Mouse (Mus musculus) hindbrain, embryonic 13.5 days (tissue): ENCODE data around the gene Osbpl8. TPM values are rescaled to one million over a fixed set of nuclear protein-coding genes. Genes with fewer than 3 reads are reported as not detected.

ENCODE experiments used
- ATAC-seq: fragments of 200-750 bp; cut with Nextera tagmentation; 2 replicates; pipeline ENCODE4 v1.8.0; 2017; ENCODE audit warnings: moderate TSS enrichment; ENCODE audit not compliant: low FRiP score
- H3K27ac ChIP-seq: fragments of 300-500 bp; sonication (generic); 2 replicates; pipeline ENCODE4 v1.5.1; 2015; ENCODE audit warnings: inconsistent platforms, mild to moderate bottlenecking, moderate library complexity
- H3K27me3 ChIP-seq: fragments of 300-500 bp; sonication (generic); 2 replicates; pipeline ENCODE4 v1.6.1; 2015; ENCODE audit warnings: mild to moderate bottlenecking, inconsistent platforms
- H3K36me3 ChIP-seq: fragments of 300-500 bp; sonication (generic); 2 replicates; pipeline ENCODE4 v1.6.1; 2015; ENCODE audit warnings: mild to moderate bottlenecking, inconsistent platforms
- H3K4me1 ChIP-seq: fragments of 300-500 bp; sonication (generic); replicated peaks from 2 replicates; pipeline ENCODE4 v1.6.1; 2015; ENCODE audit warnings: inconsistent platforms
- H3K4me2 ChIP-seq: fragments of 300-500 bp; sonication (generic); 2 replicates; pipeline ENCODE4 v1.6.1; 2015; ENCODE audit warnings: inconsistent platforms, mild to moderate bottlenecking, moderate library complexity
- H3K4me3 ChIP-seq: fragments of 300-500 bp; sonication (generic); 2 replicates; pipeline ENCODE4 v1.5.1; 2015; ENCODE audit warnings: mild to moderate bottlenecking, inconsistent platforms
- H3K9ac ChIP-seq: fragments of 300-500 bp; sonication (generic); 2 replicates; pipeline ENCODE4 v1.6.1; 2015; ENCODE audit warnings: mild to moderate bottlenecking, inconsistent platforms
- H3K9me3 ChIP-seq: fragments of 300-500 bp; sonication (generic); 2 replicates; pipeline ENCODE4 v1.6.1; 2016; ENCODE audit warnings: inconsistent platforms
- WGBS: fragments of 180-500 bp; shearing (Covaris S2); methylation state at CpG from one replicate; pipeline ENCODE4 v1.1.7; 2015; 5-methylcytosine and 5-hydroxymethylcytosine counted together
- polyA plus RNA-seq: library from polyadenylated mRNA; unstranded; fragments of >200 nt; fragmentation: Nextera tagmentation; extraction: Ambion mirVana; gene quantifications from 2 replicates; pipeline ENCODE4 v1.2.1, GENCODE M21; 2015

The Osbpl8 gene
- polyA plus RNA-seq, 1 experiment from 2014 or later: 17.7 TPM

DNA sequence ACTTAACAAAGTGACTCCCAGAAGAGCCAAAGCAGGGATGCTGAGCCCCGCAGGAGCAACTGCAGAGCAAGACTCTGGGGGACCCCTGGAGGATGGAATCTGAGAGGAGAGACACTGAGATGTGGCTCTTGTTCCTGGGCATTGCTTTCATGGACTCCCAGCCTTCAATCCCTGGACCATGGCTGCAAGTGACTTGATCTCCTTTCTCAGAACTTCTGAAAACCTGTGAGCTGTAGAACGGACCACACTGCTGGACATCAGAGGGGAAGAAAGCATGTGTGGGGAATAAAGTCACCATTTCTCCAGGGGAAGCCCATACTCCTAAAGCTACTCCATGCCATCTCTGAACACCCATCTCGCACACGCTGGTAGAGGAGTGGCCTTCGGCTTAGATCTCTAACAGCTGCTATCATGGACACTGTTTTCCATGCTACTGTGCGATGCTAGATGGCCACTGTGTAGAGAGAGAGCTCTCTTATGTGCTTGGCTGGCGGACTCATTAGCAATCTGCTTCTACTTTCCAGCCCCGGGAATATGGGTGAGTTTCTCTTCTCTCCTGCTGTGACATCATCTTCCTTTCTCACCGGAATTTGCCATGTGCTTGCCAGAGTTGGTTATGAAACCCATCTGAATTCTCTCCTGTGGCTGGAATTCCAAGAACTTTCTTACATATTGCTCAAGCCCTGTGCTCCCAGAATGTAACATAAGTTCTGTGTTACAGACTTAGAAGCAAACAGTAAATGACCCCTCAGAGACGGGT is 150.3 kb downstream of the Osbpl8 start:
- Histone ChIP-seq H3K4me1 (no peaks in the 10 kb centered on the region), H3K27me3 (no peaks in the 10 kb centered on the region), H3K9me3 (no peaks in the 10 kb centered on the region), H3K27ac (no peak overlapping the region), H3K9ac (no peak overlapping the region), H3K4me2 (no peak overlapping the region), H3K4me3 (no peak overlapping the region), H3K36me3 (no peaks in the 10 kb centered on the region)
- 78% methylated on average over 10 of the region's 10 CpGs for WGBS
- no peak for ATAC-seq

DNA sequence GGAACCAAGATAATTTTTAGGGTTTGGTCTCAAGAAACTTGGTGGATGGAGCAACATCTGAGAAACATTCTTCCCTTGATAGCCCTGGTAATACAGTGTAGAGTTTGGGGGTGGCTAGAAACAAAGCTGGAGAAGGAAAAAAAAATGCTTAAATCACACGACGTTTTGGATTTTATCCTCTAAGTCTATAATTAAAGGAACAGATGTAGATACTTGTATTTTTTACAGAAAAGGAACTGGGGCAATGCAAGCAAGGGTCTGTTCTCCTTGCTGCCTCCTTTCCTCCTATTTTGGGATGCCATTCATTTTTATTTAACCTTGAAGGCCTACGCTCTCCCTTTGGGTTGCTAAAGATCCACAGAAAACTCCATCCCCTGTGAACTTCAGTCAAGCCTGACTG is 151.4 kb downstream of the Osbpl8 start:
- no peak overlapping the region for H3K4me2 ChIP-seq
- H3K9me3 ChIP-seq: no peaks in the 10 kb centered on the region
- no peak overlapping the region for H3K9ac ChIP-seq
- H3K36me3 ChIP-seq: no peaks in the 10 kb centered on the region
- H3K27ac ChIP-seq: no peak overlapping the region
- no peak for ATAC-seq
- WGBS: 89% methylated on average over 3 of the region's 3 CpGs
- no peaks in the 10 kb centered on the region for H3K27me3 ChIP-seq
- H3K4me3 ChIP-seq: no peak overlapping the region
- H3K4me1 ChIP-seq: no peaks in the 10 kb centered on the region

- no peak overlapping the region for H3K4me3 ChIP-seq
- H3K27me3 ChIP-seq: no peaks in the 10 kb centered on the region
- 63% methylated on average over 3 of the region's 3 CpGs for WGBS
- no peaks in the 10 kb centered on the region for H3K4me1 ChIP-seq
- H3K9me3 ChIP-seq: no peaks in the 10 kb centered on the region
- H3K9ac ChIP-seq: no peak overlapping the region
- no peak overlapping the region for H3K27ac ChIP-seq
- no peak for ATAC-seq
- H3K4me2 ChIP-seq: no peak overlapping the region
- no peaks in the 10 kb centered on the region for H3K36me3 ChIP-seq
These were observed 153.5 kb downstream of the Osbpl8 start for GRCm38 (mm10) chr10:111318021-111318420.

- Histone ChIP-seq H3K4me1 (no peaks in the 10 kb centered on the region), H3K27ac (no peak overlapping the region), H3K9ac (no peak overlapping the region), H3K27me3 (no peaks in the 10 kb centered on the region), H3K4me3 (no peak overlapping the region), H3K4me2 (no peak overlapping the region), H3K9me3 (no peaks in the 10 kb centered on the region), H3K36me3 (no peaks in the 10 kb centered on the region)
- WGBS: 91% methylated on average over 9 of the region's 9 CpGs
- no peak for ATAC-seq
These were observed 154.4 kb downstream of the Osbpl8 start for GRCm38 (mm10) chr10:111318805-111319500.

- ATAC-seq: no peak
- H3K4me3 ChIP-seq: no peak overlapping the region
- no peak overlapping the region for H3K4me2 ChIP-seq
- no peak overlapping the region for H3K27ac ChIP-seq
- no peaks in the 10 kb centered on the region for H3K4me1 ChIP-seq
- no peak overlapping the region for H3K9ac ChIP-seq
- H3K36me3 ChIP-seq: no peaks in the 10 kb centered on the region
- no peaks in the 10 kb centered on the region for H3K27me3 ChIP-seq
- H3K9me3 ChIP-seq: no peaks in the 10 kb centered on the region
These were observed 156.0 kb downstream of the Osbpl8 start for GRCm38 (mm10) chr10:111320579-111320978.

GRCm38 (mm10) chr10:111327957-111328356 is 163.4 kb downstream of the Osbpl8 start:
- Histone ChIP-seq H3K4me3 (no peak overlapping the region), H3K4me2 (no peak overlapping the region), H3K4me1 (no peaks in the 10 kb centered on the region), H3K9me3 (no peaks in the 10 kb centered on the region), H3K27ac (no peak overlapping the region), H3K9ac (no peak overlapping the region), H3K36me3 (no peaks in the 10 kb centered on the region), H3K27me3 (no peaks in the 10 kb centered on the region)
- 88% methylated on average over 4 of the region's 4 CpGs for WGBS
- no peak for ATAC-seq

- 84% methylated on average over 5 of the region's 5 CpGs for WGBS
- Histone ChIP-seq H3K9me3 (no peaks in the 10 kb centered on the region), H3K4me1 (no peaks in the 10 kb centered on the region), H3K27ac (no peak overlapping the region), H3K9ac (no peak overlapping the region), H3K4me2 (no peak overlapping the region), H3K27me3 (no peaks in the 10 kb centered on the region), H3K4me3 (no peak overlapping the region), H3K36me3 (no peaks in the 10 kb centered on the region)
- no peak for ATAC-seq
These were observed 164.8 kb downstream of the Osbpl8 start for GRCm38 (mm10) chr10:111329326-111329725.

- H3K27me3 ChIP-seq: no peaks in the 10 kb centered on the region
- no peak overlapping the region for H3K4me2 ChIP-seq
- no peak overlapping the region for H3K9ac ChIP-seq
- no peak overlapping the region for H3K27ac ChIP-seq
- ATAC-seq: no peak
- H3K4me1 ChIP-seq: 0 out of 2 replicates have a peak, but pooled peaks cover 5% of the 10 kb centered on the region
- no peaks in the 10 kb centered on the region for H3K9me3 ChIP-seq
- WGBS: 97% methylated on average over 2 of the region's 2 CpGs
- no peaks in the 10 kb centered on the region for H3K36me3 ChIP-seq
- H3K4me3 ChIP-seq: no peak overlapping the region
These were observed 170.3 kb downstream of the Osbpl8 start for GRCm38 (mm10) chr10:111334902-111335301.

DNA sequence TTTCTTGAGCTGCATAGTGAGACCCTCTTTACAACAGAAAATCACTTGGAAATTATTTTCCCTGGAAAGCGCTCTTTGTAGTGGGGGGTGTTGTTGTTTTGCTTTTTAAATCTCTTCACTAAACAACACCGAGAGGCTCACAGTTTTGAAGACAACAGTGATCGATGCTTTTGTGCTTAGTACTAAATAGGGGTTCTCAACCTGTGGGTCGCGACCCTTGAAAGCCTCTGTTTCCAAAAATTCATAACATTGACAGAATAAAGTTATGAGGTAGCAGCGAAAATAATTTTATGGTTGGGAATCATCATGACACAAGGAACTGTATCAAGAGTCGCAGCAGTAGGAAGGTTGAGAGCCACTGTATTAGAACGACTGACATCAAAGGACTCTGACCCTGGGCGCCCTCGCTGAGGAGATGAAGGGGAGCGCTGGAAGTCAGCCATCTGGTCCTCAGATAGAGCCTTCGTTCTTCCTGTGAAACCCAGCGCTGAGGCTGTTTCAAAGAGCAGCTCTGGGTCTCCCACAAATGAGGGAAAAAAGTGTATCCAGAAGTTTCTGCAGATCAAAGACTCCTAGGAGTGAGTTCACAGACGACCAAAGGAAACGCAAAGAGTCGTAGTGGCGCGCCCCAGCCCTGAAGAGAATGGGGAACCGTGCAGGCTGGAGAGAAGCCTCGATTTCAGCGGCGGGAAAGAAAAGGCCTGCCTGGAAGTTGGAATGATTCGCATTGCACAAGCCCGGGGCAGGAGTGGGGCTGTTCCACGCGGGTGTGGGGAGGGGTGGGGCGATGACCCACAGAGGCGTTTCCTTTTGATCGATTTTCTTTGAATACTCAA is 171.2 kb downstream of the Osbpl8 start:
- WGBS: 23% methylated on average over 29 of the region's 29 CpGs

GRCm38 (mm10) chr10:111336353-111336713 is 171.8 kb downstream of the Osbpl8 start:
- ATAC-seq: no peak
- Histone ChIP-seq H3K9ac (no peak overlapping the region), H3K27ac (no peak overlapping the region), H3K9me3 (no peaks in the 10 kb centered on the region), H3K4me3 (no peak overlapping the region), H3K4me1 (0 out of 2 replicates have a peak, but pooled peaks cover 5% of the 10 kb centered on the region), H3K36me3 (no peaks in the 10 kb centered on the region), H3K4me2 (peak overlapping the region; percentile 25), H3K27me3 (no peaks in the 10 kb centered on the region)
- 24% methylated on average over 10 of the region's 10 CpGs for WGBS

More for the DNA sequence above, 171.2 kb downstream of the Osbpl8 start:
- Histone ChIP-seq H3K4me1 (0 out of 2 replicates have a peak, but pooled peaks cover 5% of the 10 kb centered on the region), H3K9ac (no peak overlapping the region), H3K36me3 (no peaks in the 10 kb centered on the region), H3K4me3 (no peak overlapping the region), H3K27me3 (no peaks in the 10 kb centered on the region), H3K27ac (no peak overlapping the region), H3K9me3 (no peaks in the 10 kb centered on the region), H3K4me2 (peak overlapping the region; percentile 25)
- no peak for ATAC-seq

DNA sequence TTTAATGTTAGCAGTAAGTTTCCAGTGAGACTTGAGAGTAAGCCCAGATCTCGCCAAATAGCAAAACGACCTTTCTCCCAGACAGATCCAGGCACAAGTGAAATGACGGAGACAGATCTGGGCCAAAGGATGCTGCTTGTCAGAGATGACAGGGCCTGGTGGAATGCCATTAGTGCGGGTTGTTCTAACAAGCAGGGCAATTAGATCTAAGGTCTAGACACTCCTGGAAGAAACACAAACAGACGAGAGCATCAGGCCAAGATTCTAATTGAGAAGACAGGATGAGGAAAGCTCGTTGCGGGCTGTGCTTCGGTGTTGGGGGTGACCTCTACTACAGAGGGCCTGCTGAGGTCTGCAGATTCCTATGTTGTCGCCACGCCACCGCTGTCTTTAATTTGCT is 174.7 kb downstream of the Osbpl8 start:
- no peak overlapping the region for H3K4me3 ChIP-seq
- no peaks in the 10 kb centered on the region for H3K27me3 ChIP-seq
- H3K4me1 ChIP-seq: 0 out of 2 replicates have a peak, but pooled peaks cover 5% of the 10 kb centered on the region
- ATAC-seq: no peak
- no peak overlapping the region for H3K4me2 ChIP-seq
- no peaks in the 10 kb centered on the region for H3K36me3 ChIP-seq
- 72% methylated on average over 11 of the region's 11 CpGs for WGBS
- no peak overlapping the region for H3K27ac ChIP-seq
- no peak overlapping the region for H3K9ac ChIP-seq
- H3K9me3 ChIP-seq: no peaks in the 10 kb centered on the region

GRCm38 (mm10) chr10:111341761-111342160 is 177.2 kb downstream of the Osbpl8 start:
- no peak for ATAC-seq
- H3K27me3 ChIP-seq: no peaks in the 10 kb centered on the region
- H3K9ac ChIP-seq: no peak overlapping the region
- H3K4me3 ChIP-seq: no peak overlapping the region
- H3K4me1 ChIP-seq: no peaks in the 10 kb centered on the region
- no peaks in the 10 kb centered on the region for H3K36me3 ChIP-seq
- H3K9me3 ChIP-seq: no peaks in the 10 kb centered on the region
- no peak overlapping the region for H3K27ac ChIP-seq
- no peak overlapping the region for H3K4me2 ChIP-seq
- 86% methylated on average over 7 of the region's 7 CpGs for WGBS
